Mouse (Mus musculus): ENCODE measurements around the gene Gm20388. TPM values are rescaled to one million over a fixed set of nuclear protein-coding genes. Genes with fewer than 3 reads are reported as not detected.

Gene Gm20388
- polyA plus RNA-seq, 1 experiment = 0.36 TPM

DNA sequence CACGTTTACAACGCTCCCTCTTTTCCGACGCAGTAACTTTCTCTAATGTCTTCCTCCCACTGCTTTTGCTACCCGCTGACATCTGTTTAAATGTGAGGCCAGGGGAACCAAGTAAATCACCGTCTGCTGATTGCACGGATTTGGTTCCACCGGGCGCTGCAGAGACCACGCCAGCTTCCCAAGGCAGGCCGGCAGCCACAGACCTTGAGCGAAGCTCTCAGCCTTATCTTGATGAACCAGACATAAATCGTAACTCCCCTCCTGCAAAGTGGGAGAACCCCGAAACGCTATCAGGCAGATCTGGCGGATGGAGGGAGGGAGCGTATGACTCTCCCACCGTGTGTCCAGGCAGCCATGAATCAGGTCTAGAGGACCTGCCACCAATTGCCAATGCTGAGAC, 1113.1 kb downstream of the Gm20388 start:
- H3K4me1 ChIP-seq (ENCODE audit: control insufficient read depth) = no peaks in the 10 kb centered on the region
- no peak overlapping the region for H3K4me3 ChIP-seq (replicated peaks)
- no peaks in the 10 kb centered on the region for H3K9me3 ChIP-seq (ENCODE audit: control insufficient read depth, low read length)
- peaks cover 6% of the 10 kb centered on the region for H3K27me3 ChIP-seq (ENCODE audit: control insufficient read depth)
- no peaks in the 10 kb centered on the region for H3K36me3 ChIP-seq (ENCODE audit: control insufficient read depth)
- TF ChIP-seq GATA1 (IDR thresholded peaks at IDR 0.05; ENCODE audit: low read length) (no peak), TAL1 (IDR thresholded peaks at IDR 0.05; ENCODE audit: low read length) (no peak)

DNA sequence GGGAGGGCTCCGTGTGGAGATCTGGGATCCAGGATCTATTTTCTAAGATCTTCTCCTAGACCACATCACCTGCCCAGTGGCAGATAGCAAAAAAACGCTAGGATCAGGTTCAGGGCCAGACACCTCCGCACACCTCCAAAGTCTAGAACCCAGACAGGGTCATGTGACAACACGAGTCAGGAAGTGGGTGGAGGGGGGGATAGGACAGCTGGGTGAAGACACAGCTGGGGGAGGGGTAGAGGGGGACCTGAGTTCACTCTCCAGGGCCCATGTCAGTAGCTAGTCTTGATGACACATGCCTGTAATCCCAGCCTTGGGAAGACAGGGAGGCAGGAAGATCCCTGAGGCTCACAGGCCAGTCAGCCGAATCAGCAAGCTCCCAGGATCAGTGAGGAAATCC, 1114.8 kb downstream of the Gm20388 start:
- TF ChIP-seq GATA1 (IDR thresholded peaks at IDR 0.05; ENCODE audit: low read length) = no peak
- Histone ChIP-seq H3K36me3 (ENCODE audit: control insufficient read depth) (no peaks in the 10 kb centered on the region), H3K9me3 (ENCODE audit: control insufficient read depth, low read length) (no peaks in the 10 kb centered on the region), H3K4me1 (ENCODE audit: control insufficient read depth) (no peaks in the 10 kb centered on the region), H3K27me3 (ENCODE audit: control insufficient read depth) (peaks cover 6% of the 10 kb centered on the region), H3K4me3 (replicated peaks) (no peak overlapping the region)

DNA sequence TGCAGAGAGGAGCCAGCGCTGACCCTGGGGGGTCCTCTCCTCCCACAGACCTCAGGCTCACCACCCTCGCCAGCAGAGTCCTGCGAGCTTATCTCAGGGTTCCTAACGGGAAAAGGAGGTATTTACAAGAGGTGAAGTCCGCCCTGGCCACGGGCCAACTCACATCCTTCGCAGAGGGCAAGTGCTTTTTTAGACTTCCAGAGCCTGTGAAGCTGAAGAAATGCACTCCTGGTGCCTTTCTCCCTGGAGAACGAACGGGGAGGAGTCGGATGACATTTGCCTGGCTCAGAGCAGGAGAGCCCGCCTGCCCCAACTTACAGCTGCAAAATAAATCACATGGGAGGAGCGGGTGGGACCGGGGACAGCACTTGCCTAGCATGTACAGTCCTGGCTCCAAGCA, 1117.1 kb downstream of the Gm20388 start:
- Histone ChIP-seq H3K4me3 (replicated peaks) (no peak overlapping the region), H3K27me3 (ENCODE audit: control insufficient read depth) (peaks cover 6% of the 10 kb centered on the region), H3K36me3 (ENCODE audit: control insufficient read depth) (no peaks in the 10 kb centered on the region), H3K4me1 (ENCODE audit: control insufficient read depth) (no peaks in the 10 kb centered on the region), H3K9me3 (ENCODE audit: control insufficient read depth, low read length) (no peaks in the 10 kb centered on the region)
- TF ChIP-seq GATA1 (IDR thresholded peaks at IDR 0.05; ENCODE audit: low read length) = no peak
- no peak for TF ChIP-seq TAL1 (IDR thresholded peaks at IDR 0.05; ENCODE audit: low read length)

DNA sequence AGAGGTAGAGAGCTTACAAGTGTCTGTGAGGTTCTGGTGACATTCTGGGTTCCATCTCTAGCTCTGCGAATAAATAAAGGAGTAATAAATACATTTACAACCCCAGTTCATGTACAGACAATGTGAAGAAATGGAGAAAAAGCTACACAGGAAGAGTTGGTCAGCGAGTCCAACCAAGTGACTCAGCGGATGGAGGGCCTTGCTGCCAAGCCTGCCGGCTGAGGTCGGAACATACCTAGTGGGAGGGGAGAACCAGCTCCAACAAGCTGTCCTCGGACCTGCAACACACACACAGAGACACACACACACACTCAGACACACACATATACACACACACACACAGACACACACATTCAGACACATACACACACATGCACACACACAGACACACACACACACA, 1118.4 kb downstream of the Gm20388 start:
- H3K4me3 ChIP-seq (replicated peaks) = no peak overlapping the region
- H3K36me3 ChIP-seq (ENCODE audit: control insufficient read depth) = no peaks in the 10 kb centered on the region
- H3K27me3 ChIP-seq (ENCODE audit: control insufficient read depth) = no peaks in the 10 kb centered on the region
- H3K4me1 ChIP-seq (ENCODE audit: control insufficient read depth) = no peaks in the 10 kb centered on the region
- no peak for TF ChIP-seq GATA1 (IDR thresholded peaks at IDR 0.05; ENCODE audit: low read length)
- TF ChIP-seq TAL1 (IDR thresholded peaks at IDR 0.05; ENCODE audit: low read length) = no peak
- no peaks in the 10 kb centered on the region for H3K9me3 ChIP-seq (ENCODE audit: control insufficient read depth, low read length)

DNA sequence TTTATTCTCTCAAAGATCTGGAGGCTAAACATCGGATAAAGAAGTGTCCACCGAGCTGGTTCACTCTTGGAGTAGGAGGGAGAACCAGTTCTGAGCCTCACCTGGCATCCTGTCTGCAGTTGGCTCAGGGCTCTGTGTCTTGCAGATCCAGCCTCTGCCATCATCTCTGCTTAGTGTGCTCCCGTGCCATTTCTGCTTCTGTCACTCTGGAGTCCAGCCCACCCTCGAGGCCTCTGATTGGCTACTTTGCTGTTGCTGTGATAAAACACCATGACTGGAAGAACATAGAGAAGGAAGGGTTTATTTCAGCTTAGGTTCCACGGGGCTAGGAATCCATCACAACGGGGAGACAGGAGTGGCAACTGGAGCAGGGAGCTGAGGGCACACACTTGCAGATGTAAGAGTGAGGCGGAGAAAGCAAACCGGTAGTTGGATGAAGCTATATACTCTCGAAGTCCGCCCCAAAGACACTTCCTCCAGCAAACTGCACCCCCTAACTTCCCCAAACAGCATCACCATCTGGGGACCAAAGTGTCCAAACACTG, 1119.9 kb downstream of the Gm20388 start:
- no peaks in the 10 kb centered on the region; the same call in 1 of the 2 replicates for H3K9me3 ChIP-seq (ENCODE audit: control insufficient read depth, low read length)
- no peaks in the 10 kb centered on the region for H3K27me3 ChIP-seq (ENCODE audit: control insufficient read depth)
- no peak overlapping the region for H3K4me3 ChIP-seq (replicated peaks)
- H3K36me3 ChIP-seq (ENCODE audit: control insufficient read depth) = no peaks in the 10 kb centered on the region
- TF ChIP-seq GATA1 (IDR thresholded peaks at IDR 0.05; ENCODE audit: low read length) (no peak), TAL1 (IDR thresholded peaks at IDR 0.05; ENCODE audit: low read length) (no peak)
- no peaks in the 10 kb centered on the region for H3K4me1 ChIP-seq (ENCODE audit: control insufficient read depth)

DNA sequence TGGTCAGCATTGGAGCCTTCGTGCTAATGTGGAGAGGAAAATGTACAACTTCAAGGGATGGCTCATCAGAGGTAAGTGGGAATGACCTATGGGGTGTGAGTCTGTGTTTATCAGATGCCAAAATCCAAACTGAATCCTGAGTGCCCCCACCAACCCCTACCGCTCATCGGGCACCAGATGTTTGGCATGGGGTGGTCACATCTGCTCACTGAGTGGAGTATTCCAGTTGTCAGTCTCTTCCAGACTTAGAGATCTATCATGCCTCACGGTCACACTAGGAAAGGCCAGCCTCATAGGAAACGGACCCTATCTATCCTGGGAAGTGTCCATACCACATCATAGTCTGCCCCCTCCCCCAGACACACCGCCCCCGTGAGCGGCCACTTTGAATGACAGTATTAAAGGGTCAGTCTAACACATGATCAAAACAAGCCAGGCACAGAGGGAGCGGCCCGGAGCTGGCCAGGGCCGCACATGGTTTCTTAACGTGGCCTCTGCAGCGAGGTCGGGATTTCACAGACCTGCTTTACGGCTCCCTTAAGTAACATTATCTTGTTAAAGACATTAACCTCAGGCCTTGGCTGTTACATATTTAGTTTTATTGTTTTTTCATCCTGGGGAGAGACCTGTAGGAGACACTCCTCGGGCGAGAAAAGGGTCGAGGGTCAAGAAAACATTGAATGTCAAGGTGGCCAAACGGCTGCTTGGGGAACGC, 1122.8 kb downstream of the Gm20388 start:
- no peak overlapping the region for H3K4me3 ChIP-seq (replicated peaks)
- H3K27me3 ChIP-seq (ENCODE audit: control insufficient read depth) = no peaks in the 10 kb centered on the region
- H3K36me3 ChIP-seq (ENCODE audit: control insufficient read depth) = no peaks in the 10 kb centered on the region
- no peak for TF ChIP-seq TAL1 (IDR thresholded peaks at IDR 0.05; ENCODE audit: low read length)
- TF ChIP-seq GATA1 (IDR thresholded peaks at IDR 0.05; ENCODE audit: low read length) = no peak
- H3K9me3 ChIP-seq (ENCODE audit: control insufficient read depth, low read length) = no peaks in the 10 kb centered on the region; the same call in 1 of the 2 replicates
- no peaks in the 10 kb centered on the region for H3K4me1 ChIP-seq (ENCODE audit: control insufficient read depth)

DNA sequence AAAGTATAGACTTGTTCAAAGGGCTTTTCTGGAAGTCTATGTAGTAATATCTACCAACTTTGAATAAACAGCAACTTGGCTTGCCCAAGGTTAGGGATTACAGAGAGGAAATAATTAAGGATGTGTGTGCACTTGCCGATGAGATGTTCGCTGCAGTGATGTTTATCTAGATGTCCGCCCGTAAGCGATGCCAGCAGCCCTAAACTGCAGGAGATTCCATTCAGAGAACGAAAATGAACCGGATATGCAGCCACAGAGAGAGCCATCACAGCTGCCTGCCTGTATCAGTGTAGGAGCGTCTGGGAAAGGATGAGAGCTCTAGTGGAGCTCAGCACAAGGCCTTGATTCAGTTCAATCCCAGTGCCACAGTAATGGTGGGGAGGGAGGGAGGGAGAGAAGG, 1125.0 kb downstream of the Gm20388 start:
- no peaks in the 10 kb centered on the region for H3K27me3 ChIP-seq (ENCODE audit: control insufficient read depth)
- no peaks in the 10 kb centered on the region for H3K4me1 ChIP-seq (ENCODE audit: control insufficient read depth)
- H3K36me3 ChIP-seq (ENCODE audit: control insufficient read depth) = no peaks in the 10 kb centered on the region
- H3K9me3 ChIP-seq (ENCODE audit: control insufficient read depth, low read length) = no peaks in the 10 kb centered on the region; the same call in 1 of the 2 replicates
- TF ChIP-seq TAL1 (IDR thresholded peaks at IDR 0.05; ENCODE audit: low read length) (no peak), GATA1 (IDR thresholded peaks at IDR 0.05; ENCODE audit: low read length) (no peak)
- no peak overlapping the region for H3K4me3 ChIP-seq (replicated peaks)

DNA sequence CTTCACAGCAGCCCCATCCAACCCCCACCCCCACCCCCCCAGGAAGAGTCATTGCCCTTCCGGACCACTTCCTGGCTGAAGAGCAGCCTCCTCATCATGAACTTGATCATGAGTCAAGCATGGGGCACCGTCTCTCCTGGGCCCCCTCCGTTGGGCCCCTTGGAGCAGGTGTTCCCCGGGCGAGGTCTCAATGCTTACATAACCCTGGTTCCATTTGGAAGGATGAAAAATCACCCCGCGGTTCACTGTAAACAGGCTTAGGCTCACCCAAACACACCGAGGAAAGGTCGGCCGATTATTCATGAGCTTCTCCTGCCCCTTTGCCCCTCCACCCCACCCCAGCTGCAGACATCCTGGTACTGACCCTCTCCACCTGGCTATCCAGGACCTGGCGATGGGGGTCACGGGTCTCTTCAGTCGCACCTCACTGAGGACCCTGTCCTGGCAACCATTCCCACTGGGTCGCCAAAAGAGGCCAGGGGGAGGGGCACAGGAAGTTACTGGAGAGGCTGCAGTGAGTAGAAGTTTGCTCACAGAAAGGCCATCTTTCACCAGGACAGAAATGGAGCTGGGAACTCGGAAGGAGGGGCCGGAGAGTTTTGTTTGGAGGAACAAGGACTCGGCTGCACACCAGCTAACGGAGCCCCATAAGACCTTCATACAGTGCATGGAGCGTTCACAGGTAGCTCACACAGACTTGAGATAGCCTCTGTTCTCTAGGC, 1133.2 kb downstream of the Gm20388 start:
- no peaks in the 10 kb centered on the region for H3K27me3 ChIP-seq (ENCODE audit: control insufficient read depth)
- H3K9me3 ChIP-seq (ENCODE audit: control insufficient read depth, low read length) = peaks cover 3% of the 10 kb centered on the region; the same call in 1 of the 2 replicates
- TF ChIP-seq GATA1 (IDR thresholded peaks at IDR 0.05; ENCODE audit: low read length) (no peak), TAL1 (IDR thresholded peaks at IDR 0.05; ENCODE audit: low read length) (no peak)
- H3K4me3 ChIP-seq (replicated peaks) = no peak overlapping the region
- H3K36me3 ChIP-seq (ENCODE audit: control insufficient read depth) = no peaks in the 10 kb centered on the region
- H3K4me1 ChIP-seq (ENCODE audit: control insufficient read depth) = no peaks in the 10 kb centered on the region

DNA sequence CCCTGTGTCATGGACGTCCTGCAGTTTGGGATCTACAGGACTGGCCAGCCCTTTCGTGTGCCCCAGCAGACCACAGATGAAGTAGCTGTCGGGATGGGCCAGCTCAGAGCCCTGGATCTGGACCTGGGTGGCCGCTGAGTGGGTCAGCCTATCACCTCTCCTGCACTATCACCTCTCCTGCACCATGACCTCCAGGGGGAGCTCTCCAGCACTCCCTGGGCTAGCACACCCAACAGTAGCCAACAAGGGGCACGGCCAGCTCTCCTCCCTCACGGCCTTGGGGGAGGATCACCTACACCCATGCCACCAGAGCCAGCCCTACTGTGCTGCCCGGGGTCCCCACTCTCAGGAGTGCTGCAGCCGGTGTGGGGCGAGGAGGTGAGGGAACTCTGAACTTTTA, 1136.8 kb downstream of the Gm20388 start:
- Histone ChIP-seq H3K4me1 (ENCODE audit: control insufficient read depth) (no peaks in the 10 kb centered on the region), H3K36me3 (ENCODE audit: control insufficient read depth) (no peaks in the 10 kb centered on the region), H3K4me3 (replicated peaks) (no peak overlapping the region), H3K27me3 (ENCODE audit: control insufficient read depth) (no peaks in the 10 kb centered on the region), H3K9me3 (ENCODE audit: control insufficient read depth, low read length) (peaks cover 3% of the 10 kb centered on the region; the same call in 1 of the 2 replicates)
- TF ChIP-seq TAL1 (IDR thresholded peaks at IDR 0.05; ENCODE audit: low read length) = no peak
- no peak for TF ChIP-seq GATA1 (IDR thresholded peaks at IDR 0.05; ENCODE audit: low read length)

Measured in erythroblast, embryonic 14.5 days (primary cell).